Mouse (Mus musculus): ENCODE measurements around the gene Mt3. TPM values are rescaled to one million over a fixed set of nuclear protein-coding genes. Genes with fewer than 3 reads are reported as not detected.
A peak's percentile ranks its signal among the peaks of the same experiment; 100 is the strongest.

The Mt3 gene
- polyA plus RNA-seq, 1 experiment from 2014 or later: 14.1 TPM

GRCm38 (mm10) chr8:94177716-94178390 lies 25.4 kb downstream of the Mt3 start:
- Histone ChIP-seq H3K27ac (replicated peaks; ENCODE audit: low read depth, low read length) (no peak overlapping the region), H3K4me3 (ENCODE audit: low read depth, low read length) (no peak overlapping the region), H3K27me3 (replicated peaks; ENCODE audit: control insufficient read depth, insufficient read depth, low read length) (peaks cover 84% of the 10 kb centered on the region), H3K4me1 (ENCODE audit: control insufficient read depth, insufficient read depth, low read length) (no peaks in the 10 kb centered on the region; the same call in 1 of the 2 replicates), H3K9me3 (ENCODE audit: control insufficient read depth, low read length) (no peaks in the 10 kb centered on the region), H3K36me3 (ENCODE audit: control insufficient read depth, insufficient read depth, low read length) (no peaks in the 10 kb centered on the region), H3K9ac (ENCODE audit: low read depth, low read length) (no peak overlapping the region), H3K4me2 (ENCODE audit: low read depth, low read length) (no peak overlapping the region)
- ATAC-seq (ENCODE audit: low read depth): no peak
- DNase-seq (ENCODE audit: low spot score): no peak
- WGBS: 48% methylated on average over 7 of the region's 7 CpGs

GRCm38 (mm10) chr8:94178857-94179712 lies 26.7 kb downstream of the Mt3 start, which contains the start of gene Mt1:
Gene Mt1, plus strand, starts transcription at chr8:94179082.
- Histone ChIP-seq H3K27me3 (replicated peaks; ENCODE audit: control insufficient read depth, insufficient read depth, low read length) (peaks cover 84% of the 10 kb centered on the region), H3K27ac (replicated peaks; ENCODE audit: low read depth, low read length) (no peak within 1 kb of the TSS), H3K4me1 (ENCODE audit: control insufficient read depth, insufficient read depth, low read length) (no peaks in the 10 kb centered on the region), H3K4me2 (ENCODE audit: low read depth, low read length) (peak within 1 kb of the TSS; percentile 84), H3K4me3 (ENCODE audit: low read depth, low read length) (peak within 1 kb of the TSS; percentile 46), H3K9ac (ENCODE audit: low read depth, low read length) (peak within 1 kb of the TSS; percentile 61), H3K36me3 (ENCODE audit: control insufficient read depth, insufficient read depth, low read length) (no peaks in the 10 kb centered on the region), H3K9me3 (ENCODE audit: control insufficient read depth, low read length) (no peaks in the 10 kb centered on the region)
- peak; percentile 89 for ATAC-seq (ENCODE audit: low read depth)
- 1% methylated on average over 49 of the region's 50 CpGs for WGBS
- peak; percentile 93 for DNase-seq (ENCODE audit: low spot score)

GRCm38 (mm10) chr8:94179713-94180560 lies 27.5 kb downstream of the Mt3 start:
- H3K9ac ChIP-seq (ENCODE audit: low read depth, low read length): peak overlapping the region; percentile 61; the same call in 1 of the 2 replicates
- no peak for DNase-seq (ENCODE audit: low spot score)
- 3% methylated on average over 25 of the region's 25 CpGs for WGBS

GRCm38 (mm10) chr8:94180561-94180908 lies 28.1 kb downstream of the Mt3 start:
- H3K27ac ChIP-seq (replicated peaks; ENCODE audit: low read depth, low read length): no peak overlapping the region
- H3K4me1 ChIP-seq (ENCODE audit: control insufficient read depth, insufficient read depth, low read length): 0 out of 2 replicates have a peak, but pooled peaks cover 2% of the 10 kb centered on the region
- no peak overlapping the region for H3K9ac ChIP-seq (ENCODE audit: low read depth, low read length)
- H3K4me2 ChIP-seq (ENCODE audit: low read depth, low read length): peak overlapping the region; percentile 84; the same call in 1 of the 2 replicates
- WGBS: 88% methylated on average over 1 of the region's 1 CpGs
- H3K4me3 ChIP-seq (ENCODE audit: low read depth, low read length): no peak overlapping the region
- DNase-seq (ENCODE audit: low spot score): no peak
- peaks cover 83% of the 10 kb centered on the region for H3K27me3 ChIP-seq (replicated peaks; ENCODE audit: control insufficient read depth, insufficient read depth, low read length)
- ATAC-seq (ENCODE audit: low read depth): no peak
- no peaks in the 10 kb centered on the region for H3K36me3 ChIP-seq (ENCODE audit: control insufficient read depth, insufficient read depth, low read length)
- no peaks in the 10 kb centered on the region for H3K9me3 ChIP-seq (ENCODE audit: control insufficient read depth, low read length)

More at GRCm38 (mm10) chr8:94179713-94180560, 27.5 kb downstream of the Mt3 start:
- no peak for ATAC-seq (ENCODE audit: low read depth)
- Histone ChIP-seq H3K9me3 (ENCODE audit: control insufficient read depth, low read length) (no peaks in the 10 kb centered on the region), H3K4me3 (ENCODE audit: low read depth, low read length) (peak overlapping the region; percentile 46), H3K36me3 (ENCODE audit: control insufficient read depth, insufficient read depth, low read length) (no peaks in the 10 kb centered on the region), H3K27me3 (replicated peaks; ENCODE audit: control insufficient read depth, insufficient read depth, low read length) (peaks cover 84% of the 10 kb centered on the region), H3K27ac (replicated peaks; ENCODE audit: low read depth, low read length) (no peak overlapping the region), H3K4me2 (ENCODE audit: low read depth, low read length) (peak overlapping the region; percentile 84), H3K4me1 (ENCODE audit: control insufficient read depth, insufficient read depth, low read length) (0 out of 2 replicates have a peak, but pooled peaks cover 2% of the 10 kb centered on the region)

GRCm38 (mm10) chr8:94182055-94182929 lies 29.9 kb downstream of the Mt3 start:
- Histone ChIP-seq H3K9ac (ENCODE audit: low read depth, low read length) (no peak overlapping the region), H3K9me3 (ENCODE audit: control insufficient read depth, low read length) (no peaks in the 10 kb centered on the region), H3K4me1 (ENCODE audit: control insufficient read depth, insufficient read depth, low read length) (peaks cover 2% of the 10 kb centered on the region; the same call in 1 of the 2 replicates), H3K27ac (replicated peaks; ENCODE audit: low read depth, low read length) (no peak overlapping the region), H3K36me3 (ENCODE audit: control insufficient read depth, insufficient read depth, low read length) (no peaks in the 10 kb centered on the region), H3K4me2 (ENCODE audit: low read depth, low read length) (peak overlapping the region; percentile 48), H3K4me3 (ENCODE audit: low read depth, low read length) (no peak overlapping the region), H3K27me3 (replicated peaks; ENCODE audit: control insufficient read depth, insufficient read depth, low read length) (peaks cover 87% of the 10 kb centered on the region)
- no peak for ATAC-seq (ENCODE audit: low read depth)
- 58% methylated on average over 13 of the region's 13 CpGs for WGBS
- no peak for DNase-seq (ENCODE audit: low spot score)

GRCm38 (mm10) chr8:94183117-94183516 lies 30.7 kb downstream of the Mt3 start:
- Histone ChIP-seq H3K27ac (replicated peaks; ENCODE audit: low read depth, low read length) (no peak overlapping the region), H3K4me3 (ENCODE audit: low read depth, low read length) (peak overlapping the region; percentile 11), H3K4me2 (ENCODE audit: low read depth, low read length) (peak overlapping the region; percentile 48), H3K27me3 (replicated peaks; ENCODE audit: control insufficient read depth, insufficient read depth, low read length) (peaks cover 90% of the 10 kb centered on the region), H3K36me3 (ENCODE audit: control insufficient read depth, insufficient read depth, low read length) (no peaks in the 10 kb centered on the region), H3K4me1 (ENCODE audit: control insufficient read depth, insufficient read depth, low read length) (peaks cover 2% of the 10 kb centered on the region; the same call in 1 of the 2 replicates), H3K9ac (ENCODE audit: low read depth, low read length) (no peak overlapping the region), H3K9me3 (ENCODE audit: control insufficient read depth, low read length) (no peaks in the 10 kb centered on the region)
- 2% methylated on average over 15 of the region's 16 CpGs for WGBS
- DNase-seq (ENCODE audit: low spot score): peak; percentile 89
- peak; percentile 76 for ATAC-seq (ENCODE audit: low read depth)

- Histone ChIP-seq H3K36me3 (ENCODE audit: control insufficient read depth, insufficient read depth, low read length) (no peaks in the 10 kb centered on the region), H3K9ac (ENCODE audit: low read depth, low read length) (no peak overlapping the region), H3K4me3 (ENCODE audit: low read depth, low read length) (0 out of 2 replicates have a peak overlapping the region, but pooled peaks have one; percentile 3), H3K27me3 (replicated peaks; ENCODE audit: control insufficient read depth, insufficient read depth, low read length) (peaks cover 77% of the 10 kb centered on the region), H3K4me2 (ENCODE audit: low read depth, low read length) (0 out of 2 replicates have a peak overlapping the region, but pooled peaks have one; percentile 48), H3K9me3 (ENCODE audit: control insufficient read depth, low read length) (no peaks in the 10 kb centered on the region), H3K4me1 (ENCODE audit: control insufficient read depth, insufficient read depth, low read length) (peaks cover 2% of the 10 kb centered on the region; the same call in 1 of the 2 replicates), H3K27ac (replicated peaks; ENCODE audit: low read depth, low read length) (no peak overlapping the region)
- DNase-seq (ENCODE audit: low spot score) (peak; percentile 40), ATAC-seq (ENCODE audit: low read depth) (no peak; the same call in 1 of the 2 replicates)
- WGBS: 19% methylated on average over 12 of the region's 12 CpGs
Observed at GRCm38 (mm10) chr8:94184357-94184843, 32.0 kb downstream of the Mt3 start.

Data from embryonic facial prominence, embryonic 14.5 days (tissue).